Mouse (Mus musculus): ENCODE measurements around the gene Cfap65. TPM values are rescaled to one million over a fixed set of nuclear protein-coding genes. Genes with fewer than 3 reads are reported as not detected.
A peak's percentile ranks its signal among the peaks of the same experiment; 100 is the strongest.

Gene Cfap65
- polyA plus RNA-seq (2015; fragmentation: Nextera tagmentation; extraction: Ambion mirVana), result not detected in 2 replicates

DNA sequence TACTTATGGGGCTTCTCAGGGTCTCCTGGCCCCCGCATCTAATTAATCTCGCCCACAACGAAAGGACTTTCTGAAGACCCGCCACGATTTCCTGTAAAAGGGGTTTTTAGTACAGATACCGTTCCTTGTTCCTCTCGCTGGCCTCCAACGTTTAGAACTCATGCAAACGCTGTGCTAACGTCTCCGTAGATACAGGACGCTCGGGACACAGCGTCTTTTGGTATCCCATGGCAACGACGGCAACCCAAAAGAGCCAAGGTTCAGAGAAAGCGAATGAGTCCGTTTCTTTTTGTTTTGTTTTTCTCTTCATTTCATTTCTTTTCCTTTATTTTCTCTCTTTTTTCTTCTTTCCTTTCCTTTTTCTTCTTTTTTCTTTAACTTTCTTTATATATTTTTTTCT lies at the start of gene Cfap65:
Gene Cfap65, minus strand, starts transcription at position 198 of the 400 bp plus-strand sequence.
- Histone ChIP-seq H3K9me3 (replicated peaks) (no peaks in the 10 kb centered on the region), H3K4me3 (replicated peaks) (no peak within 1 kb of the TSS), H3K36me3 (no peaks in the 10 kb centered on the region), H3K9ac (no peak within 1 kb of the TSS), H3K4me2 (peak within 1 kb of the TSS; percentile 10; the same call in 1 of the 2 replicates), H3K27me3 (peaks cover 42% of the 10 kb centered on the region), H3K27ac (no peak within 1 kb of the TSS), H3K4me1 (replicated peaks) (no peaks in the 10 kb centered on the region)
- ATAC-seq (ENCODE audit: low read depth) (no peak), DNase-seq (no peak)
- WGBS (ENCODE audit: insufficient replicate concordance), result 2% methylated on average over 18 of the region's 18 CpGs

DNA sequence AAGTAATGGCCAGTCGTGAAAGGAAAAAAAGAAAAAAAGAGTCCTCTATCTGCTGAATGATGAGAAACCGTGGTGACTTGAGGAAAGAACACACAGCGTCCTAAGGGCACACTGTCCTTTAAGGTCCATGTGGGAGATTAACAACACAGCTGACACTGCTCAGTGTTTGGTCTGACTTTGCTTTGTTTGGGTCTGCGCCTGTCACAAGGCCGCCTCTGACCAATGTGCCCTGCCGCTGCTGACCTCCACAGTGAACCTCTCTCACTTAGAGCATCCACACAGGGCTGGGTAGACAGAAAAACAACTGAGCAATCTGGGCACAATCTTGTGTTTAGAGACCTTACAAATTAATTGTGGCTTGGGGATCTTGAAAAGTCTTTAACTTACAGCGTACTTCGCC lies 41.6 kb upstream of the Cfap65 start:
- no peaks in the 10 kb centered on the region for H3K9me3 ChIP-seq (replicated peaks)
- WGBS (ENCODE audit: insufficient replicate concordance), result 71% methylated on average over 8 of the region's 8 CpGs
- DNase-seq (no peak), ATAC-seq (ENCODE audit: low read depth) (no peak)
- no peaks in the 10 kb centered on the region for H3K27me3 ChIP-seq
- no peak overlapping the region for H3K27ac ChIP-seq
- no peaks in the 10 kb centered on the region for H3K4me1 ChIP-seq (replicated peaks)
- H3K36me3 ChIP-seq, result no peaks in the 10 kb centered on the region
- H3K4me3 ChIP-seq (replicated peaks), result no peak overlapping the region
- H3K9ac ChIP-seq, result no peak overlapping the region
- no peak overlapping the region for H3K4me2 ChIP-seq

- DNase-seq (no peak), ATAC-seq (ENCODE audit: low read depth) (no peak)
- Histone ChIP-seq H3K27me3 (no peaks in the 10 kb centered on the region), H3K36me3 (no peaks in the 10 kb centered on the region), H3K4me3 (replicated peaks) (no peak overlapping the region), H3K9ac (no peak overlapping the region), H3K4me2 (no peak overlapping the region), H3K9me3 (replicated peaks) (no peaks in the 10 kb centered on the region), H3K27ac (no peak overlapping the region), H3K4me1 (replicated peaks) (no peaks in the 10 kb centered on the region)
- WGBS (ENCODE audit: insufficient replicate concordance), result 79% methylated on average over 1 of the region's 1 CpGs
Measured at GRCm38 (mm10) chr1:74975936-74976335, 40.5 kb upstream of the Cfap65 start.

DNA sequence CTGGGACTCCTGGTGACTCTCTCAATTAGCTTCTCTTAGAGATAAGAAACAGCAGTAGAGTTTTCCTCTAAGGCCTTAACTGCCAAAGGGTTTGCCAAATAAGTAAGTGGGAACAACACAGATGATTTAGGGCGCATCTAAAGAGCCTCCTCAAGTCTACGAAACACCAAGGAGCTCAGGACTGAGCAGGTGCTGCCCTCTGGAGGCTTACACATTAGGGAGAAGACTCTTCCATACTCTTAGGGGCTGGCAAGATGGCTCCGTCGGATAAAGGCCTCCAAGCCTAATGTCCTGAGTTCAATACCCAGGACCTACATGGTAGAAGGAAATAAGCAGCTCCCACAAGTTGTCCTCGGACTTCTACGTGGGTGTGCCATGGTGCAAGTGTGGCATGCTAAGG lies 38.2 kb upstream of the Cfap65 start:
- H3K27ac ChIP-seq, result no peak overlapping the region
- H3K4me2 ChIP-seq, result no peak overlapping the region
- 63% methylated on average over 6 of the region's 6 CpGs for WGBS (ENCODE audit: insufficient replicate concordance)
- DNase-seq, result no peak
- no peaks in the 10 kb centered on the region for H3K4me1 ChIP-seq (replicated peaks)
- no peaks in the 10 kb centered on the region for H3K36me3 ChIP-seq
- H3K27me3 ChIP-seq, result no peaks in the 10 kb centered on the region
- no peak overlapping the region for H3K9ac ChIP-seq
- H3K9me3 ChIP-seq (replicated peaks), result no peaks in the 10 kb centered on the region
- no peak for ATAC-seq (ENCODE audit: low read depth)
- H3K4me3 ChIP-seq (replicated peaks), result no peak overlapping the region

- no peak for DNase-seq
- H3K4me3 ChIP-seq (replicated peaks), result no peak overlapping the region
- WGBS (ENCODE audit: insufficient replicate concordance), result 43% methylated on average over 4 of the region's 4 CpGs
Measured at GRCm38 (mm10) chr1:74971353-74972050, 36.1 kb upstream of the Cfap65 start.

DNA sequence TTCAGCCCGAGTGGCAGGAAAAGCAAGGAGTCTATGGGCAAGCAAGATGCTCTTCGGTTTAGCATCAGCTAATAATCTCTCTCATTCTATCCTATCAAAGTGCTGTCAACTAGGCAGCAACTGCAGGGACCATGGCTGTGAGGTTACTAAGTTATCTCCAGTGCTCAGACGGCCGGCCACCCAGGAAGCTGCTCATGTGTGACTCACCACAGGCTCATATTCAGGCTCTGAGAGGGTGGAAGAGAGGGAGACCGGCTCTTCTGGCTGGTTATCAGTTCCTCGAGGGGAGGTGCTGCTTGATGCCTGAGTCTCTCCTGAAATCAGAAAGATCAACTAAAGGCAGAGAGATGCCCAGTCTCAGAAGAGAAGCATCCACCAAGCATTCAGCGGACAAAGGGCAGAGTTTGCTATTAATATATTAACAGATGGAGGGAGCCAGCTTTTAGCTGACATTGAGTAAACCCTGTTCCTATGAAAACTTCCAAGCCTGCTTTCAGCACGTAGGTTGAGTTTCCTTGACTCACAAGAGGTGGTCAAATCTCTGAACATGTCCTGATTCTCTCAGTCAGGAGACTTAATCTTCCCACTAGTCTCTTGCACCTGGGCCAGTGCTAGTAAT lies 32.7 kb upstream of the Cfap65 start:
- H3K4me1 ChIP-seq (replicated peaks), result peaks cover 2% of the 10 kb centered on the region; the same call in 1 of the 2 replicates
- no peaks in the 10 kb centered on the region for H3K27me3 ChIP-seq
- H3K36me3 ChIP-seq, result no peaks in the 10 kb centered on the region
- H3K4me2 ChIP-seq, result no peak overlapping the region
- ATAC-seq (ENCODE audit: low read depth) (no peak), DNase-seq (no peak)
- no peaks in the 10 kb centered on the region for H3K9me3 ChIP-seq (replicated peaks)
- 32% methylated on average over 8 of the region's 8 CpGs for WGBS (ENCODE audit: insufficient replicate concordance)
- H3K27ac ChIP-seq, result no peak overlapping the region
- no peak overlapping the region for H3K4me3 ChIP-seq (replicated peaks)
- H3K9ac ChIP-seq, result no peak overlapping the region

More at GRCm38 (mm10) chr1:74971353-74972050, 36.1 kb upstream of the Cfap65 start:
- H3K9ac ChIP-seq, result no peak overlapping the region
- peak; percentile 77 for ATAC-seq (ENCODE audit: low read depth)
- no peak overlapping the region for H3K4me2 ChIP-seq
- no peaks in the 10 kb centered on the region for H3K9me3 ChIP-seq (replicated peaks)
- no peak overlapping the region; the same call in 1 of the 2 replicates for H3K27ac ChIP-seq
- no peaks in the 10 kb centered on the region for H3K36me3 ChIP-seq
- H3K27me3 ChIP-seq, result no peaks in the 10 kb centered on the region
- H3K4me1 ChIP-seq (replicated peaks), result no peaks in the 10 kb centered on the region

DNA sequence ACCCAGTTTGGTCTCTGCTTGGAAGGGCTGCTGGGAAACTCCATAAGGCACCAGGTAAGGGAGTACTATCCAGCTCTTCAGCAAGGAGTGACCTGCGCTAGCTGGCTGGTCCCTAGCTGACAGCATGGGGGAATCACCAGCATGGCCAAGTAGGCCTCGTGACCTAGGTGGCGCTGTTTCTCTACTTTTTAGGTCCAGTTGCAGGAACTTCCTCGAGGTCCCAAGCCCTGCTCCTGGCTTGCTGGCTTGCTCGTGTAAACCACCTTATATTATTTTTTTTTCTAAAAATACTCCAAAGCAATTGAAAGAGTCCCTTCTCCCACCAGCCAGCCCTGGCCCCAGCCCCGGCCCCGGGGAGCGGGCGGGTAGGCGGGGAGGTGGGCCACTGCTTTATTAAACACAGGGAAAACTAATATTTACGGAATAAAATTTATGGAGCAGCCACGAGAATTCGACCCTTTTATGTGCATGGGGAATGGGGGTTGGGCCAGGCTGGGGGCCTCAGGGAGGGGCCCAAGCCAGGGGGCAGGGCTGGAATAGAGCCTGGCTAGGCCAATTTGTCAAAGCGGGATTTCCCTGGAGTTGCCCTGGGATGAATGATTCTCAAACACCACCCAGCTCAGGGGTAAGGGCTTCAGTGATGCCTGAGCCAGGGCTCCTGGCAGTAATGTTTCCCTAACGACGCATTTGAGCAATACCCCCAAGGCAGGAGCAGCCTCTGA lies 29.3 kb upstream of the Cfap65 start:
- Histone ChIP-seq H3K36me3 (no peaks in the 10 kb centered on the region), H3K9me3 (replicated peaks) (no peaks in the 10 kb centered on the region), H3K27me3 (0 out of 2 replicates have a peak, but pooled peaks cover 2% of the 10 kb centered on the region), H3K4me2 (peak overlapping the region; percentile 17; the same call in 1 of the 2 replicates), H3K27ac (no peak overlapping the region), H3K4me3 (replicated peaks) (no peak overlapping the region), H3K9ac (no peak overlapping the region), H3K4me1 (replicated peaks) (peaks cover 5% of the 10 kb centered on the region; the same call in 1 of the 2 replicates)
- ATAC-seq (ENCODE audit: low read depth) (no peak), DNase-seq (no peak)
- WGBS (ENCODE audit: insufficient replicate concordance), result 24% methylated on average over 16 of the region's 16 CpGs

DNA sequence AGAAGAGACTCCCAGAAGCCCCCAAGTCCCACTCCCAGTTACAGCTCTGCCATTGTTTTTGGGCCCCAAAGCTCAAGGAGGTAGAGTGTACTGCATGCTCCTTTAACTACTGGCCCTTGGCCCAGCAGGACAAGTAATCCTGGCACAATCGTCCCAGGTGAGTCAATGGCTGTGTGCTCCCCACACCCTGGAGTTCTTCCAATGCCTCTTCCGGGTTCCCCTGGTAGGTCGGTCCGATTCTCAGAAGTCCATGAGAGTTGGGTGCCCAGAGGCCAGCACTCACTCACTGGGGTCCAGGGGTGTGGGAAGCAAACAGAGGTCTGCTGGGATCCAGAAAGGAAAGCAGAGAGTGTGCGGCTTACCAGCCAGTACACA lies 27.4 kb upstream of the Cfap65 start:
- ATAC-seq (ENCODE audit: low read depth) (peak; percentile 13; the same call in 1 of the 2 replicates), DNase-seq (no peak)
- Histone ChIP-seq H3K27ac (no peak overlapping the region), H3K4me1 (replicated peaks) (peaks cover 5% of the 10 kb centered on the region; the same call in 1 of the 2 replicates), H3K36me3 (no peaks in the 10 kb centered on the region), H3K9me3 (replicated peaks) (no peaks in the 10 kb centered on the region), H3K9ac (no peak overlapping the region), H3K4me3 (replicated peaks) (no peak overlapping the region), H3K27me3 (peaks cover 5% of the 10 kb centered on the region; the same call in 1 of the 2 replicates), H3K4me2 (no peak overlapping the region)
- 74% methylated on average over 5 of the region's 5 CpGs for WGBS (ENCODE audit: insufficient replicate concordance)

DNA sequence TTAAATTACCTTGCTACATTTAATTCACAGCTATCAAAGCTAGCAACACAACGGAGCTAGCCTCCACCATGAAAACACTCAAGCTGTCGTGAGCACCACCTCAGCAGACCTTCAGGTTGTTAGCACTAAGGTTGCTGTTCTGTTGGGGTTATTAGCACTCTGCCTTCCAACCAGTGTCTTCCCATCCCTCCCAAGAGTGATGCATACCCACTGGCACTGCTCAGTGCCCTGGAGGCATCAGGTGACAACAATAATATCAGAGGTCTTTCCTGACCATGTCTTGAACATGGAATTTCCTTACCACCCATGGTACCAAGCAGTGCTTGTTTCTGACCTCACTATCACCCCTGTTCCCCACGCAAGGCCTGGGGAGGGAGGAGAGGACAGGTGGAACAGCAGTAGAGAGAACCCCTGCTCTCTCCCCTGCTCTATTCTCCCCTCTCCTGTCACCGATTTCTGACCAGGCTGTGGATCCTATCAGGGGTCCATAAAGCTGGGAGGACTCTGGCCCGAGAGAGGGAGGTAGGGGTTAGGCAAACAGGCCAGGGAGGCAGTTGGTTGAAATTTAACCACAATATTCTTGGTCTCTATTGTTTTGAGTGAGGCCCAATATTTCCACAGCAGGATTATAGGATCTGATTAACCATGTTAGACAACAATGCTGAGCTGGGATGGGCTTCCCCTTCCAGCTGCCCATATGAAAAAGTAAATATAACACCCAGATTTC lies 26.9 kb upstream of the Cfap65 start:
- H3K9ac ChIP-seq, result no peak overlapping the region

DNA sequence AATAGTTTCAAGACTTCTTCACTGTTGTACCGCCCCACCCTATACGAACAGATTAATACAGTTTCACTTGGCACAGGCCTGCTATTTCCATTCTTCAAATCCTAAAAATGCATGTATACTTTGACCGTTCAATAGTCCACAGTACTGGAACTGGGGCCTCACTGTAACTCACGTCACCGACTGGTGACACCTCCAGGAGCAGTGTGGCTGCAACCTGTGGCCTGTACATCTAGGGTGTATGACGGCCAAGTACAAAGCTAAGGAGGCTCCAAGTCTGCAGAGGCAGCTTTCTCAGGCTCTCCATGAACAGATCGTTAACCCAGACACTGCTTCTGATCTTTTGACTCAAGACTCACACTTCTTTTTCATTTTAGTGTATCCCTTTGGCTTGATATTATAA lies 26.3 kb upstream of the Cfap65 start:
- DNase-seq (no peak), ATAC-seq (ENCODE audit: low read depth) (peak; percentile 54; the same call in 1 of the 2 replicates)
- 63% methylated on average over 7 of the region's 7 CpGs for WGBS (ENCODE audit: insufficient replicate concordance)
- H3K4me3 ChIP-seq (replicated peaks), result no peak overlapping the region
- H3K27me3 ChIP-seq, result peaks cover 13% of the 10 kb centered on the region
- H3K4me1 ChIP-seq (replicated peaks), result peaks cover 5% of the 10 kb centered on the region; the same call in 1 of the 2 replicates
- no peaks in the 10 kb centered on the region for H3K36me3 ChIP-seq
- no peaks in the 10 kb centered on the region for H3K9me3 ChIP-seq (replicated peaks)
- H3K9ac ChIP-seq, result no peak overlapping the region
- H3K27ac ChIP-seq, result 0 out of 2 replicates have a peak overlapping the region, but pooled peaks have one; percentile 77
- H3K4me2 ChIP-seq, result no peak overlapping the region

More for the DNA sequence above, 26.9 kb upstream of the Cfap65 start:
- Histone ChIP-seq H3K36me3 (no peaks in the 10 kb centered on the region), H3K27me3 (peaks cover 9% of the 10 kb centered on the region), H3K27ac (peak overlapping the region; percentile 77), H3K9me3 (replicated peaks) (no peaks in the 10 kb centered on the region), H3K4me3 (replicated peaks) (no peak overlapping the region), H3K4me2 (no peak overlapping the region), H3K4me1 (replicated peaks) (peaks cover 5% of the 10 kb centered on the region; the same call in 1 of the 2 replicates)
- ATAC-seq (ENCODE audit: low read depth), result peak; percentile 66; the same call in 1 of the 2 replicates
- 54% methylated on average over 5 of the region's 5 CpGs for WGBS (ENCODE audit: insufficient replicate concordance)
- no peak for DNase-seq

GRCm38 (mm10) chr1:74960059-74960458 lies 24.7 kb upstream of the Cfap65 start:
- Histone ChIP-seq H3K36me3 (no peaks in the 10 kb centered on the region), H3K27me3 (peaks cover 21% of the 10 kb centered on the region), H3K4me3 (replicated peaks) (no peak overlapping the region), H3K27ac (no peak overlapping the region), H3K4me2 (no peak overlapping the region), H3K9ac (no peak overlapping the region), H3K4me1 (replicated peaks) (peaks cover 5% of the 10 kb centered on the region; the same call in 1 of the 2 replicates), H3K9me3 (replicated peaks) (no peaks in the 10 kb centered on the region)
- ATAC-seq (ENCODE audit: low read depth), result no peak
- DNase-seq, result no peak
- 54% methylated on average over 7 of the region's 7 CpGs for WGBS (ENCODE audit: insufficient replicate concordance)

All from liver, embryonic 13.5 days (tissue).